Mouse (Mus musculus) mesoderm, embryonic 11.5 days (tissue): ENCODE results near the gene Zfp37.
"Not testable (repeated sequence)": the region's sequence is repeated elsewhere in the genome, so short reads cannot be mapped to it uniquely, and the experiment has no call there.

ENCODE experiments used
- DNase-seq: peaks from one replicate; pipeline ENCODE4 v3.0.0-alpha.2; 2012; ENCODE audit warnings: low read depth, low spot score

The Zfp37 gene

GRCm38 (mm10) chr4:62230769-62231168, at the start of gene Zfp37:
Gene Zfp37 (minus strand): TSS chr4:62231047.
- DNase-seq: no peak

GRCm38 (mm10) chr4:62278081-62278480, 47.2 kb upstream of the Zfp37 start:
- no peak for DNase-seq

GRCm38 (mm10) chr4:62277222-62277621, 46.4 kb upstream of the Zfp37 start:
- no peak for DNase-seq

- no peak for DNase-seq
These were observed 45.8 kb upstream of the Zfp37 start for GRCm38 (mm10) chr4:62276642-62277041.

GRCm38 (mm10) chr4:62274841-62275536, 44.1 kb upstream of the Zfp37 start:
- DNase-seq: peak; percentile 70

- no peak for DNase-seq
These were observed 43.1 kb upstream of the Zfp37 start for GRCm38 (mm10) chr4:62273916-62274315.

- DNase-seq: no peak
These were observed 41.8 kb upstream of the Zfp37 start for GRCm38 (mm10) chr4:62272696-62273095.

GRCm38 (mm10) chr4:62267101-62267500, 36.3 kb upstream of the Zfp37 start:
- no peak for DNase-seq

- not testable (repeated sequence) for DNase-seq
These were observed 35.2 kb upstream of the Zfp37 start for GRCm38 (mm10) chr4:62266016-62266415.

- DNase-seq: no peak
These were observed 34.4 kb upstream of the Zfp37 start for GRCm38 (mm10) chr4:62265154-62265836.

- peak; percentile 51 for DNase-seq
These were observed 32.4 kb upstream of the Zfp37 start for GRCm38 (mm10) chr4:62263133-62263844.

- DNase-seq: no peak
These were observed 31.4 kb upstream of the Zfp37 start, which contains the start of gene Slc31a2 for GRCm38 (mm10) chr4:62262276-62262675. Gene Slc31a2 (plus strand): TSS chr4:62262562.

- DNase-seq: peak; percentile 72
These were observed 26.1 kb upstream of the Zfp37 start for GRCm38 (mm10) chr4:62256931-62257330.

GRCm38 (mm10) chr4:62254551-62254950, 23.7 kb upstream of the Zfp37 start:
- no peak for DNase-seq

- no peak for DNase-seq
These were observed 20.9 kb upstream of the Zfp37 start for GRCm38 (mm10) chr4:62251776-62252175.

GRCm38 (mm10) chr4:62250896-62251544, 20.2 kb upstream of the Zfp37 start:
- DNase-seq: peak; percentile 40

GRCm38 (mm10) chr4:62248328-62248727, 17.5 kb upstream of the Zfp37 start:
- DNase-seq: no peak

- no peak for DNase-seq
These were observed 9.7 kb upstream of the Zfp37 start for GRCm38 (mm10) chr4:62240586-62240985.

GRCm38 (mm10) chr4:62230153-62230552, 694 bp downstream of the Zfp37 start:
- DNase-seq: no peak

GRCm38 (mm10) chr4:62229448-62229847, 1.4 kb downstream of the Zfp37 start:
- DNase-seq: no peak

- peak; percentile 36 for DNase-seq
These were observed 2.5 kb downstream of the Zfp37 start for GRCm38 (mm10) chr4:62228391-62228790.

GRCm38 (mm10) chr4:62213490-62213889, 17.4 kb downstream of the Zfp37 start:
- no peak for DNase-seq
